Mouse (Mus musculus): ENCODE measurements around the gene Olfr887.

Olfr887 gene

DNA sequence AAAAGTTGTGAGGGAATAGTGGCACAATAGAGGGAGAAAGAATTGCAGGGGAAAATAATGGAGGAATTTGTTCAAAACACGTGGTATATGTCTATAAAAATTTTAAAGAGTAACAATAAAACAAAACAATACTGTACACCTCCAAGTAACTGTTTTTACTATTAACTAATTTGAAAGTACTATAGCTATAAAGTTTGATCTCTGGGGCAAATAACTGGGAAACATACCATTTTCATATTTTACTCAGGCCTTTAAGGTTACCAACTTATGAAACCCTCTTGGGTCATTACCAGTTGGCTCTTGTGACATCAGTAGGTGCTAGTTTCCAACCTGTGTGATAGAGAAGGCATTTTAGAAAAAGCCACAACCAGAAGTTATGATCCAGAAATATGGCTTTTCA is at the start of gene Olfr887:
TSS of gene Olfr887 (plus strand) at position 301 of the 400 bp plus-strand sequence.
- DNase-seq (ENCODE audit: low spot score): no peak

DNA sequence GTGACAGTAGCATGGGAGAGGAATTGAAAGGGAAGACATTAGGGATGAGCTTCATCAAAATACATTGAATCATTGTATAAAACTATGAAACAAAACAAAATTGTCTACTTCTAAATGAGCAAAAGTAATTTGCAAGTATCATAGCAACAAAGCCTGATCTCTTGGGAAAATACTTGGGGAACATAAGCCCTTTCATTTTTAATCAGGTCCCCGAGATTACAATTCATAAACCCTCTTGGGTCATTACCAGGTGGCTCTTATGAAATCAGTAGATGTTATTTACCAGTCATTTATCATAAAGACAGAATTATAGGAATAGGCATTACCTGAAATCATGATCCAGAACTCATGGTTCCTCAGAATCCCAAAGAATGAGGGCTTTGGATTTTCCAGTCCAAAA is 37.6 kb upstream of the Olfr887 start, which contains the start of gene Olfr884:
TSS of gene Olfr884 (plus strand) at position 301 of the 400 bp plus-strand sequence.
- DNase-seq (ENCODE audit: low spot score): no peak

DNA sequence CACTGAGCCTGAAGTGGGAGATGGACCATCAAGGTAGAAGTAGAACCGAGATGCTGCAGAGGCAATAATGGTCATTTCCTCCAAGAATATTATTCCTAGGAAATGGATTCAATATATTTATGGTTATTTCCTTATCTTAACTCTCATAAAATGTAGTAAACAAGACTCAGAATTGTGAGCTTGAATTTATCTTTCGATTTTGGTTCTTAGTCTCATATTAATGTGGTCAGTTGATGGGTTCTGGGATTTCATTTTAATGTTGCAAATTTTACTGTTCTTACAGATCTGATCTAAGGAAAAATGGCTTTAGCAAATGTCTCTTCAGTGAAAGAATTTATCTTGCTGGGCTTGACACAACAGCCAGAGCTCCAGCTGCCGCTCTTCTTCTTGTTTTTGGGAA is 22.9 kb upstream of the Olfr887 start, which contains the start of gene Olfr885:
TSS of gene Olfr885 (plus strand) at position 301 of the 400 bp plus-strand sequence.
- DNase-seq (ENCODE audit: low spot score): no peak

DNA sequence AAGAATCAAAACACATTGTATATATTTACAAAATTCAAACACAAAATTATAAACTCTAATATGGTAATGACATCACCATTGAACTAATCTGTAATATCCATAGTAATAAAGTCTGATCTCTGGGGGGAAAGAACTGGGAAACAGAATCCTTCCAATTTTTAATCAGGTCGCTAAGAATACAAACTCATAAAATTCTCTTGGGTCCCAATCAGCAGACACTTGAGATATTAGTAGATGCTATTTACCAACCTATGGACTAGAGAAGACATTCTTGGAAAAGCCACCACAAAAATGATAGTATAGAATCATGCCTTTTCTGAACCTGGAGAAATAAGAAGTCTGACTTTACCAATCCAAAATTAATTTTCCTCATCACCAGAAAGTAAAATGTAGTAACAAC is 24.0 kb downstream of the Olfr887 start, which contains the start of gene Olfr888:
TSS of gene Olfr888 (plus strand) at position 301 of the 400 bp plus-strand sequence.
- no peak for DNase-seq (ENCODE audit: low spot score)

DNA sequence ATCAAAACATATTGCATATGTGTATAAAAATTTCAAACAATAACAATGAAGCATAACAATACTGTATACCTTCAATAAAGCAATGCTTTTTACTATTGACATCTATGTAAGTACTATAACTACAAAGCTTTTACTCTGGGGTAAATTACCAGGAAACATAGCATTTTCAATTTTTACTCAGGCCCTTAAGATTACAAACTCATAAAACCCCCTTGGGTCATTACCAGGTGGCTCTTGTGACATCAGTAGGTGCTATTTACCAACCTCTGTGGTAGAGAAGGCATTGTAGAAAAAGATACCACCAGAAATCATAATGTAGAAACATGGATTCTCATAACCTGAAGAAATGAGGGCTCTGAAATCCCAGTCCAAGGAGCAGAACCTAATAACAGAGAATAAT is 31.0 kb downstream of the Olfr887 start, which contains the start of gene Olfr889:
TSS of gene Olfr889 (plus strand) at position 301 of the 400 bp plus-strand sequence.
- no peak for DNase-seq (ENCODE audit: low spot score)
